Mouse (Mus musculus): ENCODE measurements around the gene Fam131b. TPM values are rescaled to one million over a fixed set of nuclear protein-coding genes. Genes with fewer than 3 reads are reported as not detected.

The Fam131b gene
- total RNA-seq, 2 experiments from 2014 or later, result 74.8 to 76.8 TPM

Other genes with a start within 250 kb of the Fam131b start
- gene Tas2r139, start 183.7 kb downstream of the Fam131b start, total RNA-seq (2021), result not detected
- gene Tas2r144, start 109.3 kb downstream of the Fam131b start, total RNA-seq (2021), result not detected
- gene Gstk1, start 78.7 kb downstream of the Fam131b start, total RNA-seq (2021), result 10 to 100 TPM; 10.2 to 13.7 TPM
- gene Tmem139, start 62.7 kb downstream of the Fam131b start, total RNA-seq (2021), result not detected
- 10 to 100 TPM; 16.5 to 25.5 TPM for gene Casp2, start 59.7 kb downstream of the Fam131b start, total RNA-seq (2021)
- 1 to 10 TPM; 2.7 to 2.8 TPM for gene Clcn1, start 38.0 kb downstream of the Fam131b start, total RNA-seq (2021)
- 10 to 100 TPM; 47.9 to 51.7 TPM for gene Zyx, start 25.0 kb upstream of the Fam131b start, total RNA-seq (2021)
- under 1 TPM; 0.22 to 0.47 TPM for gene Epha1, start 48.6 kb upstream of the Fam131b start, total RNA-seq (2021)
- gene Tas2r143, start 75.6 kb upstream of the Fam131b start, total RNA-seq (2021), result not detected
- gene Tas2r135, start 80.8 kb upstream of the Fam131b start, total RNA-seq (2021), result not detected
- not detected for gene Tas2r126, start 109.9 kb upstream of the Fam131b start, total RNA-seq (2021)
- gene Olfr458, start 140.6 kb upstream of the Fam131b start, total RNA-seq (2021), result not detected
- gene Olfr457, start 151.7 kb upstream of the Fam131b start, total RNA-seq (2021), result not detected
- not detected for gene Olfr456, start 162.6 kb upstream of the Fam131b start, total RNA-seq (2021)
- not detected for gene Olfr455, start 222.9 kb upstream of the Fam131b start, total RNA-seq (2021)